7 mouse cellular contexts compared by ENCODE assay signal in genomic region chr3:96645018-96645649, GRCm38 (mm10). TPM values are rescaled to one million over a fixed set of nuclear protein-coding genes. Genes with fewer than 3 reads are reported as not detected.
DNase-seq lines count a peak whose midpoint lies in the region; ATAC-seq lines count a peak whose summit lies in the region.

Gene Itga10, plus strand, starts transcription at chr3:96645584.

- H3K9me3 ChIP-seq in midbrain, embryonic 16.5 days (replicated peaks; ENCODE audit: control insufficient read depth, low read length, poor library complexity, severe bottlenecking) = no peaks in the 10 kb centered on the region

- intact Hi-C loops in left cerebral cortex, postnatal 4 days (cut with DNase I) = no loop called here
- intact Hi-C loops in gastrocnemius, postnatal 36 days (cut with DNase I) = no loop called here

- no peak within 1 kb of the TSS for H3K4me2 ChIP-seq in midbrain, embryonic 16.5 days (ENCODE audit: low read length)

- no peaks in the 10 kb centered on the region for H3K27me3 ChIP-seq in midbrain, embryonic 16.5 days (ENCODE audit: control insufficient read depth, insufficient read depth, low read depth, low read length)

- WGBS in midbrain, embryonic 16.5 days = 70% methylated on average over 7 of the region's 7 CpGs

- ATAC-seq in midbrain, embryonic 16.5 days = 0 out of 2 replicates have a peak, but pooled peaks have one; percentile 21

- peak; percentile 53 for DNase-seq in left cerebral cortex, postnatal 4 days
- DNase-seq in left cerebral cortex, adult 8-10 months (ENCODE audit: low spot score in 2 of 2) = no peak
- peak; percentile 39 for DNase-seq in MEL-GATA-1-ER (ENCODE audit: extremely low read depth, low read depth)
- peak; percentile 28 for DNase-seq in c-Kit-positive CD71-positive TER-119-negative erythroid progenitor cells, embryonic 14.5 days (ENCODE audit: low read depth)
- DNase-seq in gastrocnemius, postnatal 36 days = peak; percentile 28 to 44
- DNase-seq in kidney, postnatal 14 days = peak; percentile 52

- H3K36me3 ChIP-seq in midbrain, embryonic 16.5 days (ENCODE audit: control insufficient read depth, insufficient read depth, low read length) = peaks cover 20% of the 10 kb centered on the region

- no peak within 1 kb of the TSS for H3K27ac ChIP-seq in midbrain, embryonic 16.5 days (ENCODE audit: low read length)

- H3K4me3 ChIP-seq in midbrain, embryonic 16.5 days (ENCODE audit: low read depth, low read length) = no peak within 1 kb of the TSS

- H3K9ac ChIP-seq in midbrain, embryonic 16.5 days (ENCODE audit: low read depth, low read length) = no peak within 1 kb of the TSS

- H3K4me1 ChIP-seq in midbrain, embryonic 16.5 days (ENCODE audit: control insufficient read depth, insufficient read depth, low read length) = no peaks in the 10 kb centered on the region

RNA-seq across cellular contexts. Expression of gene Itga10, which starts in this region (rescaled TPM):
- 1 to 10 TPM; 1.4 to 1.5 TPM for total RNA-seq in left cerebral cortex, postnatal 4 days (2021)
- 1 to 10 TPM in 3 of 4 experiments, under 1 TPM in 1; 0.97 to 2.0 (median 1.5) TPM for total RNA-seq in left cerebral cortex, adult 8-10 months (2022)
- total RNA-seq in gastrocnemius, postnatal 36 days (2021) = 1 to 10 TPM in 1 of 2 experiments, under 1 TPM in 1; 0.84 to 1.2 TPM
- 1.1 and 1.2 TPM in 2 replicates for polyA plus RNA-seq in midbrain, embryonic 16.5 days (2015; fragmentation: Nextera tagmentation; extraction: Ambion mirVana)

Comparison
In these comparisons a context has a peak if more than half of its experiments do, and no peak if none do; other contexts are left out.
1. DNase-seq: peak in left cerebral cortex, postnatal 4 days (single experiment), MEL-GATA-1-ER (single experiment), c-Kit-positive CD71-positive TER-119-negative erythroid progenitor cells, embryonic 14.5 days (single experiment), gastrocnemius, postnatal 36 days (2 of 2) and kidney, postnatal 14 days (single experiment); none in left cerebral cortex, adult 8-10 months (0 of 2).